Mouse (Mus musculus) stomach, postnatal 0 days (tissue): ENCODE measurements around the gene Epha4. TPM values are rescaled to one million over a fixed set of nuclear protein-coding genes. Genes with fewer than 3 reads are reported as not detected.

Experiments
- ATAC-seq: fragments of 200-750 bp; cut with Nextera tagmentation; 2 replicates; pipeline ENCODE4 v1.8.0; 2017; ENCODE audit not compliant: low FRiP score, low TSS enrichment
- DNase-seq: peaks from one replicate; pipeline ENCODE4 v3.0.0-alpha.2; 2016; ENCODE audit warnings: low spot score
- H3K27ac ChIP-seq: fragments of 300-500 bp; sonication (generic); replicated peaks from 2 replicates; pipeline ENCODE4 v1.5.1; 2014; ENCODE audit warnings: mild to moderate bottlenecking, control low read depth
- H3K27me3 ChIP-seq: fragments of 300-500 bp; sonication (generic); 2 replicates; pipeline ENCODE4 v1.6.1; 2014; ENCODE audit warnings: low read length; ENCODE audit not compliant: control insufficient read depth, insufficient read depth
- H3K36me3 ChIP-seq: fragments of 300-500 bp; sonication (generic); 2 replicates; pipeline ENCODE4 v1.6.1; 2014; ENCODE audit warnings: low read length, mixed read lengths; ENCODE audit not compliant: control insufficient read depth, insufficient read depth
- H3K4me1 ChIP-seq: fragments of 300-500 bp; sonication (generic); replicated peaks from 2 replicates; pipeline ENCODE4 v1.6.1; 2014; ENCODE audit warnings: antibody characterized with exemption; ENCODE audit not compliant: control insufficient read depth, insufficient read depth
- H3K4me2 ChIP-seq: fragments of 300-500 bp; sonication (generic); replicated peaks from 2 replicates; pipeline ENCODE4 v1.6.1; 2014; ENCODE audit warnings: low read depth, mild to moderate bottlenecking, control low read depth, moderate library complexity
- H3K4me3 ChIP-seq: fragments of 300-500 bp; sonication (generic); 2 replicates; pipeline ENCODE4 v1.5.1; 2014; ENCODE audit warnings: low read depth, low read length, control low read depth
- H3K9ac ChIP-seq: fragments of 300-500 bp; sonication (generic); 2 replicates; pipeline ENCODE4 v1.6.1; 2014; ENCODE audit warnings: mild to moderate bottlenecking, low read length, control low read depth, mixed read lengths
- H3K9me3 ChIP-seq: fragments of 300-500 bp; sonication (generic); 2 replicates; pipeline ENCODE4 v1.6.1; 2016; ENCODE audit warnings: low read length; ENCODE audit not compliant: control insufficient read depth
- CTCF ChIP-seq: IDR thresholded peaks from 2 replicates; pipeline ENCODE4 v1.5.1; 2016; ENCODE audit warnings: antibody characterized with exemption, low read depth, mild to moderate bottlenecking, moderate library complexity
- EP300 ChIP-seq: optimal IDR thresholded peaks from 2 replicates; pipeline ENCODE3; 2016; ENCODE audit warnings: antibody characterized with exemption
- WGBS: fragments of 180-500 bp; shearing (Covaris S2); extraction: QIAGEN DNeasy Blood & Tissue Kit; methylation state at CpG from one replicate; pipeline ENCODE4 v1.1.7; 2014; 5-methylcytosine and 5-hydroxymethylcytosine counted together
- polyA plus RNA-seq: library from polyadenylated mRNA; unstranded; fragments of >200 nt; fragmentation: Nextera tagmentation; extraction: Ambion mirVana; gene quantifications from 2 replicates; pipeline ENCODE4 v1.2.1, GENCODE M21; 2015

Gene Epha4
- polyA plus RNA-seq, 1 experiment from 2014 or later = 5.4 TPM

- ATAC-seq = no peak
- no peak for DNase-seq
- H3K4me2 ChIP-seq = no peak overlapping the region
- no peak for TF ChIP-seq CTCF
- TF ChIP-seq EP300 = no peak
- H3K9ac ChIP-seq = no peak overlapping the region
- no peak overlapping the region for H3K4me3 ChIP-seq
- H3K27me3 ChIP-seq = no peaks in the 10 kb centered on the region
- H3K4me1 ChIP-seq = no peaks in the 10 kb centered on the region
- no peaks in the 10 kb centered on the region for H3K36me3 ChIP-seq
- no peaks in the 10 kb centered on the region for H3K9me3 ChIP-seq
- H3K27ac ChIP-seq = no peak overlapping the region
- WGBS = 90% methylated on average over 3 of the region's 3 CpGs
Measured at GRCm38 (mm10) chr1:77452721-77453120, 62.2 kb downstream of the Epha4 start.

GRCm38 (mm10) chr1:77451541-77451940 lies 63.3 kb downstream of the Epha4 start:
- DNase-seq = no peak

GRCm38 (mm10) chr1:77450201-77450600 lies 64.7 kb downstream of the Epha4 start:
- Histone ChIP-seq H3K27ac (no peak overlapping the region), H3K9me3 (no peaks in the 10 kb centered on the region), H3K27me3 (no peaks in the 10 kb centered on the region), H3K9ac (no peak overlapping the region), H3K4me2 (no peak overlapping the region), H3K4me3 (no peak overlapping the region), H3K36me3 (no peaks in the 10 kb centered on the region), H3K4me1 (no peaks in the 10 kb centered on the region)
- ATAC-seq (no peak), DNase-seq (no peak)
- WGBS = 61% methylated on average over 3 of the region's 3 CpGs
- TF ChIP-seq CTCF (no peak), EP300 (no peak)

More at GRCm38 (mm10) chr1:77451541-77451940, 63.3 kb downstream of the Epha4 start:
- TF ChIP-seq EP300 (no peak), CTCF (no peak)
- H3K4me1 ChIP-seq = no peaks in the 10 kb centered on the region
- H3K4me2 ChIP-seq = no peak overlapping the region
- no peaks in the 10 kb centered on the region for H3K27me3 ChIP-seq
- ATAC-seq = no peak
- H3K9me3 ChIP-seq = no peaks in the 10 kb centered on the region
- WGBS = 87% methylated on average over 3 of the region's 3 CpGs
- no peak overlapping the region for H3K9ac ChIP-seq
- no peaks in the 10 kb centered on the region for H3K36me3 ChIP-seq
- no peak overlapping the region for H3K4me3 ChIP-seq
- no peak overlapping the region for H3K27ac ChIP-seq

- no peak overlapping the region for H3K4me3 ChIP-seq
- no peak for ATAC-seq
- no peaks in the 10 kb centered on the region for H3K36me3 ChIP-seq
- H3K27me3 ChIP-seq = no peaks in the 10 kb centered on the region
- no peak for DNase-seq
- H3K27ac ChIP-seq = no peak overlapping the region
- TF ChIP-seq EP300 (no peak), CTCF (no peak)
- H3K4me2 ChIP-seq = no peak overlapping the region
- H3K9me3 ChIP-seq = no peaks in the 10 kb centered on the region
- H3K4me1 ChIP-seq = no peaks in the 10 kb centered on the region
- no peak overlapping the region for H3K9ac ChIP-seq
- WGBS = 93% methylated on average over 1 of the region's 1 CpGs
Measured at GRCm38 (mm10) chr1:77447061-77447614, 67.8 kb downstream of the Epha4 start.

GRCm38 (mm10) chr1:77446438-77446837 lies 68.5 kb downstream of the Epha4 start:
- no peak overlapping the region for H3K27ac ChIP-seq
- DNase-seq = no peak
- H3K4me1 ChIP-seq = no peaks in the 10 kb centered on the region
- H3K27me3 ChIP-seq = no peaks in the 10 kb centered on the region
- no peak overlapping the region for H3K4me2 ChIP-seq
- ATAC-seq = no peak
- H3K9me3 ChIP-seq = no peaks in the 10 kb centered on the region
- no peaks in the 10 kb centered on the region for H3K36me3 ChIP-seq
- TF ChIP-seq EP300 (no peak), CTCF (no peak)
- H3K9ac ChIP-seq = no peak overlapping the region
- 80% methylated on average over 12 of the region's 12 CpGs for WGBS
- no peak overlapping the region for H3K4me3 ChIP-seq

GRCm38 (mm10) chr1:77444648-77445047 lies 70.2 kb downstream of the Epha4 start:
- peak overlapping the region; percentile 73 for H3K27ac ChIP-seq
- H3K4me3 ChIP-seq = peak overlapping the region; percentile 17; the same call in 1 of the 2 replicates
- H3K36me3 ChIP-seq = no peaks in the 10 kb centered on the region
- TF ChIP-seq CTCF (no peak), EP300 (no peak)
- ATAC-seq (peak; percentile 83), DNase-seq (no peak)
- no peaks in the 10 kb centered on the region for H3K9me3 ChIP-seq
- no peaks in the 10 kb centered on the region for H3K4me1 ChIP-seq
- H3K27me3 ChIP-seq = no peaks in the 10 kb centered on the region
- peak overlapping the region; percentile 23; the same call in 1 of the 2 replicates for H3K9ac ChIP-seq
- WGBS = 50% methylated on average over 9 of the region's 9 CpGs
- peak overlapping the region; percentile 31; the same call in 1 of the 2 replicates for H3K4me2 ChIP-seq
